Mouse (Mus musculus) thymus, postnatal 14 days (tissue): ENCODE measurements around the gene Cyb561.

Source experiments
- DNase-seq: peaks from one replicate; pipeline ENCODE4 v3.0.0; 2021

The Cyb561 gene

DNA sequence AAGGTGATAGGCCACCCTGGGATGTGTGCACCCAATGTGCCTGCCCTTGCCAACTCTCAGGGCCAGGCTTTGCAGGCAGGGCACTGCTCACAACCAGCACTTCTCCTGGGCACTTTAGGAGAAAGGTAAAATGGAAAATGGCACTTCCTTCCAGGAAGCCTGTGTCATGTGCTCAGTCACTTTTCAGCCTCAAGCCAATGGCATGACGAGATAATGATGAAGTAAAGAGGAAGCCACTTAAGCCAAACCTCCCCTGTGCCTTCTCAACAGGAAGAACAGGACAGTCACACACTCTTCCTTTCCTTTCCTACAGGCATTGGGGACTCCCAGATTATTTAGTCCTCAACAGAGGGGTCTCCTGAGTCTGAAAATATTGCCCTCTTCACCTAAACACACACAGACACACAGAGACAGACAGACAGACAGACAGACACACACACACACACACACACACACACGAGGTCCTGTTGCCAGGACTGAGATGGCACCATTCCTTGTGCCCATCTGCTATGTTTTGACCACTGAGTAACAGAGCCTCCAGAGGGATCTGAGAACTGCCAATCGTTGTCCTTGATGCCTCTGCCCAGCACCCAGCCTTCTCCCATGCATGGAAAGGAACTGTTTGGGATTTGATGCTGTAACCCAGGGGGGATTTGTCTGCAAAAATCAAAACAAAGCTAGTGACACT lies 32.9 kb downstream of the Cyb561 start:
- no peak for DNase-seq

- DNase-seq: no peak
Measured at GRCm38 (mm10) chr11:105913580-105913979, 39.6 kb downstream of the Cyb561 start.

DNA sequence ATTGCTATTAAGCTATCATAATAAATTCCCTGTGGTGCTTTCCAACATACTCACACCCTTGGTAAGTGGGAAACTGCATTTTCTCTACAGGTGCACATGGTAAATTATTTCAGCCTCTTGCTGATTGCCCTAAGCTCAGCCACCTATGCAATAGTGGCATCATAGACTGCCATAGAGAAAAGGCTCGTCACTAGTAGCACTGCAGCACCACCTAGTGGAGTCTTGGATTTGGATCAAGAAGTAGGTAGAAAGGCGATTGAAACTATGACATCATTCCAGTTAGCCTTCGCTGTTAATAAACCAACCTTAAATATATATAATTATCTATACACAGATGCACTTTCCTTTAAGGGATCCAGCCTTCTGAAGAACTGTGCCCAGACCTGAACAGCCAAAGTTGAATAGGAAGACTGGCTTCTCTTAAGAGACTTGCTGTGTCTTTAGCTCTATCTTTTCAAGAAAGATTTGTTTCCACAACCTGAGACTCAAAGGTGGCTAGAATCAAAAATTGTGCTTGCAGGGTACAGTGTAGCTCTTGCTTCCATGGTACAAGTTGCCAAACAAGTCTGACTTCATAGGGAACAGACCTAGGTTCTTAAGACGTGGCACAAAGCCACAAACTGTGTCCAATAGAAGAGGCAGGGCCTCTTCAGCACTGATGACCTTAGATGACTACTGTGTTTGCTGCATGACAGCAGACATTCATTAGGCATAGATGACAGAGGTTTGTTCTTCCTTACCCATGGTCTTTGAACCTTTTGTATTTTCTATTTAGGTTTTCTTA lies 41.4 kb downstream of the Cyb561 start:
- peak; percentile 73 for DNase-seq

DNA sequence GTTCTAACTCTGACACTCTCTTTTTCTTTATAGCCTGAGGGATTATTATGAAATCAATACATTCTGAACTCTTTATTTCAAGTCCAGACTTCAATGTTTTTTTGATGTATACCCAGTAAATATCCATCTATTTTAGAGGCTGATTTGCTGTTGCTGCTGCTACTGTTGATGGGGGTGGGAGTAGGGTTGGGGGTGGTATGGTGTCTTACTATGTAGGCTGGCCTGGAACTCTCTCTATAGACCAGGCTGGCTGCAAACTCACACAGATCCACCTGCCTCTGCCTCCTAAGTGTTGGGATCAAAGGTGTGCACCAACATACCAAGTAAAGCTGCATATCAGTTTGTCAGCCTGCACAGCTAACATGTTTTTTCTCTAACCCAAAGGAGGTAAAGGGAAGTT lies 42.0 kb downstream of the Cyb561 start:
- no peak for DNase-seq

- DNase-seq: no peak
Measured at GRCm38 (mm10) chr11:105909617-105910016, 43.5 kb downstream of the Cyb561 start.

GRCm38 (mm10) chr11:105908926-105909325 lies 44.2 kb downstream of the Cyb561 start:
- no peak for DNase-seq

- DNase-seq: no peak
Measured at GRCm38 (mm10) chr11:105907381-105907780, 45.8 kb downstream of the Cyb561 start.

DNA sequence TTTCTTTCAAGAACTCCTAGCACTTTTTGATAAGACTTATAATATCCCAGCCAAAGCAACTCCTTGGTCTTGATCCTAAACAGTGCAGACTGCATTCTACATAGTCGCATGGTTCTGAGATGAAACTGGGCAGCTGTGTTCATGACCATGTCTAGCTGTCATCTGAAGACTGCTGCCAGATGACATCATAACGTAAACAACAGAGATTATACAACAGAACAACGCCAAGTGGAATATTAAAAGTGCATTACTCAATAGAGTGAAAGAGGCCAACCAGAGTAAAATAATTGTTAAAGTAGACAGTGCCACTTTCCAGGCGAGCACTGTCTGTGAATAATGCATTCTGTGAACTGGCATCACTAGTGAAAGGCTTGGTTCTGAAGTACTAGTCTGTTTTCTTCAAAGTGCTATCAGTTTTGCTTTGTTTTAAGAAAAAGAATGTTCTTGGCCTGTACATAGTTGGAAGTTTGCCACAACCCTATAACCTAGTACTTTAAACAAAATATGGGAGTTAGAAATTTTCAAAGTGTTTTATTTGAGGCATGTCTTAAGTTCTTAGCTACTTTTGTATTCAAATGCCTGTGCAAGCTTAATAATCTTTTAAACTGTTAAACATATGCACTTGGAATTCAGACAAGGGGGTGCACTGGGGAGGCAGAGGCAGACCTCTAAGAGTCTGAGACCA lies 47.5 kb downstream of the Cyb561 start:
- DNase-seq: no peak

DNA sequence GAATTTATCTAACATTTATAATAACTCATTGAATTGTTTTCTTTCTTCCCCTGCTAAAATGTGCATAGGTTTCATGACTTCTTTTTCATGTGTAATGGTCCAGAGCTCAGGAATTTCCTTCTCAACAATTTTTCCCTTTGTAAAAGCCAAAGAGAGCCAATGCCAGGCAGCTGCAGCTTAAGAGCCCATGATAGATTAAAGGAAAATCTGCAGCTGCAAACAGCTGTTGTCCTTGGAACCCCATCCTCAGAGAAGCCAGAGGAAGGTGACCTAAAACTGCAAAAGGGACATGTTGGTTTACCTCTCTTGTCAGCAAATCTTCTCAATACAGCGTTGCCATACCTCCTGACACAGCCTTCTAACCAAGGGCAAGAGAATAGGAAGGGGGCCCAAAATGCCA lies 50.2 kb downstream of the Cyb561 start:
- DNase-seq: no peak

DNA sequence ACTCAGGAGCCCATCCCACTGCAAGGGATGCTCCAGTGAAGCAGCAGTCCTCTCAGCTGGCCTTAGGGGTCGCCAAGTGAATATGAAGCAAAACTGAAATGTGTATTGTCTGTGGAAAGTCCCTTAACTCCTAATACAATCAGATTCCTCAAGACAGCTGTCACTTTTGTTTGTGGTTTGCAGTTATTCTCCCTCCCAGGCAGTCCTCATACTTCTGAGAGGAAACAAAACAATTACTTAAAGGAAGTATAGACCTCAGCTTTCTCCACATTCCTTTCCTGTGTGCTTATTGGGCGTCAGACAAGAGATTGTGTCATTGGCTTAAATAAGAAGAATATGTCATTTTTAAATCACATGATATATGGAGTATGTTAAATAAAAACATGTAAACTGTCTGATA lies 51.6 kb downstream of the Cyb561 start:
- no peak for DNase-seq

- no peak for DNase-seq
Measured at GRCm38 (mm10) chr11:105899151-105899550, 54.0 kb downstream of the Cyb561 start.

- DNase-seq: no peak
Measured at GRCm38 (mm10) chr11:105887281-105887680, 65.9 kb downstream of the Cyb561 start.

- no peak for DNase-seq
Measured at GRCm38 (mm10) chr11:105885558-105885957, 67.6 kb downstream of the Cyb561 start.
